Mouse (Mus musculus) megakaryocyte, embryonic 14.5 days (primary cell): ENCODE measurements around the gene Gm49339.

Experiments
- FLI1 ChIP-seq: IDR thresholded peaks from 2 replicates; pipeline ENCODE4 v1.6.1; 2012; ENCODE audit warnings: low read length, inconsistent platforms, mixed read lengths
- GATA1 ChIP-seq: IDR thresholded peaks from 3 replicates; pipeline ENCODE4 v1.6.1; 2012; ENCODE audit warnings: mixed read lengths, low read length, inconsistent platforms, borderline replicate concordance

GRCm38 (mm10) chr10:51453616-51454298 lies 26.7 kb upstream of the Gm49339 start:
- no peak for TF ChIP-seq GATA1
- no peak for TF ChIP-seq FLI1
